Mouse (Mus musculus): ENCODE data around the gene Prtg. TPM values are rescaled to one million over a fixed set of nuclear protein-coding genes. Genes with fewer than 3 reads are reported as not detected.

Prtg gene
- polyA plus RNA-seq, 1 experiment = 1.4 TPM

DNA sequence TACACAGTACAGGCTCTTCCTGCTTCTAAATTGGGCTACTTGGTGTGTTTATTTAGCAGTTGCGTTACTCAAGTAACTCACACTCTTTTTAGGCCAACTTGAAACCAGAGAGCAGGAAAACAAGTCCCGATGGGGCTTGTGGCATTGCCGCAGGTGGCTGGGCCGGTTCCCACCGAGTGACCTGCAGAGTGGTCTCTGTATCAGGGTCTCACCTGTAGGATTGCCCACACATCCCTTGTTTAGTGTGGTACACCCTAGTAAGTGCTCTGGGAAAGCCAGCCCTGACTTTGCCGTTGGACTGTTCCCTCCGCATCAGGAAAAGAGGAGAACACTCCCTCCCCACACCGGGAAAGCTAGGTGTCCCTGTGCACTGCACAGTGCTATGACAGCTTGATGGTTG, 95.4 kb downstream of the Prtg start:
- no peak for DNase-seq (ENCODE audit: extremely low spot score in 1 of 2, low spot score in 1 of 2)

DNA sequence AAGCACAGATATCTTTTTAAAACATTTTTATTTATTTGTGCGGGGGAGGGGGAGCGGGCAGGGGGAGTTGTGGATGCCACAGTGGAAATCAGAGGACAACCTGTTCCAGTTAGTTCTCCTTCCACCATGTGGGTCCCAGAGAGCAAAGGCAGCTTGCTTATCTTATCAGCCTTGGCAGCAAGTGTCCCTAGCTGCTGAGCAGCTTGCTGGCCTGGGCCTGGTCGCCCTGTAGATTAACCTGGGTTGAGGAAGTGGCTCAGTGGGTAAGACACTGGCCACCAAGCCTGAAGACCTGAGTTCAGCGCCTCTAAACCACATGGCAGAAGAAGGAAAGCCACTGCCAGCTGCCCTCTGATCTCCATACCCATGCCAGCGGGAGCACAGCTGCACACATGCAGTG, 95.9 kb downstream of the Prtg start:
- no peak for DNase-seq (ENCODE audit: extremely low spot score in 1 of 2, low spot score in 1 of 2)

DNA sequence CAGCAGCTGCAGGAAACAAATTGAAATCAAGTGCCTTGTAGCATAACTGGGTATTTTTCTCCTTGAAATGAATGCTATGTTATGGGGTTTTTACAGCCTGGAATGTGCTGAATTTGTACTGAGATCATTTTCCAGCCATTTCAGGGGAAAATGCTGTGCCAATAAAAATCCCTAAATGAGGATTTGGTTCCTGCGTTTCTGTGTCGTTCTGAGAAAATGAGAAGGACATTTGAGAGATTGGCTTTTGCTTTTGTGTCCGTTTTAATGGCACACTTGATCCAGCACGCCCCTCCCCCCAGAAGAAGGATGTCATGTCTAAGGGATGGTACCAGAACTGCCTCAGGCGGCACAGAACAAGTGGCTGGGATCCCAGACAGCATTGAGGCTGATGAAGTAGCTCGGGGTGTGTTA, 100.0 kb downstream of the Prtg start:
- peak in 1 of 2 experiments; percentile 26 for DNase-seq (ENCODE audit: extremely low spot score in 1 of 2, low spot score in 1 of 2)

DNA sequence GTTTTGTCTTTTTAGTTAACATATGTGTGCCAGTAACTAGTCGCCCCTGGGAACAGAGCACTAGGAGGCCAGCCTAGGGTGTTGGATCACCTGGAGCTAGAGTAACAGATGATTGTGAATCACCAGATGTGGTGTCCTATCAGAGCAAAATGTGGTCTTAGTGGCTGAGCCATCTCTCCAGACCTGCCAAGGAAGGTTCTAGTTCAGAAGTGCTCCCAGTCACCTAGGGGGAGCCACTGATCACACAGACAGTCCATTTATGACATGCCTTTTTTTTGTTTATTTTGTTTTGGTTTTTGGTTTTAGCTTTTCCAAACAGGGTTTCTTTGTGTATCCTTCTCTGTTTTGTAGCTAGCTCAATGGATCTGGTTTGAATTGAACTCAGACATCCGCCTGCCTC, 104.7 kb downstream of the Prtg start:
- DNase-seq (ENCODE audit: extremely low spot score in 1 of 2, low spot score in 1 of 2) = no peak

DNA sequence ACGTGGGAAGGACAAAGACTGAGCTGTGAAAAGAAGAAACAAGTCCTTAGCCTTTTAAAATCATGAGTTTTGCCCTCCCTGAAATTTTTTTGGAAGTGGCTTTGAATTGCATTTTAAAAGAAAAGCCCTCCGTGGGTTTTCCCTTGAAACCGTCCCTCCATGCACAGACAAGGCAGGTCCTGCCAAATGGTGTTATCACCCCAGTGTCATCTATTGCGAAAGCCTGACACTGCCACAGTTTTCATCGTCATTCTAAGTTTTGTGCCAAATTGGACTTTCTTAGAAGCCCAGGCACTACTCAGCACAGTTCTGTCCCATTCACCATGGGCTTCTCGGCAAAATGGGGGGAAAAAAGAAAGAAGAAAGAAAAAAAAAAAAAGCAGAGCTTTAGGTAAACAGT, 106.9 kb downstream of the Prtg start:
- no peak for DNase-seq (ENCODE audit: extremely low spot score in 1 of 2, low spot score in 1 of 2)

DNA sequence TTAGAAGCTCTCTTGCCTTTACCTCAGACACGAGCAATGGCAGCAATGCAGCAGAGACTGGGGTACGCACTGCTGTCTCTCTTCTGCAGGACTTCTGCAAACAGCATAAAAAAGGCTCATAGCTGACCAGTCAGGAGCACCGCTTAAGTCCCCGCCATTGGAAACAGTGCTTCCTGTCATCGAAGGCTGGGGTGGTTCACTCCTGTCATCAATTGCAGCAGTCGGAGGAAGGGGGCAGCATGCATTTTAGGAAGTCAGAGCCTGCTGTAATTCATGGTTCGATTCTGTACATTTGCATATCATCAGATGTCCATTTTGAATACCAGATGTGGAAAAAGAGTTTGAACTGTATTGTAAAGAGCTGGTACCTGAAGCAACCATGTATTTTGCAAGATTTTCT, 109.1 kb downstream of the Prtg start:
- DNase-seq (ENCODE audit: extremely low spot score in 1 of 2, low spot score in 1 of 2) = no peak

DNA sequence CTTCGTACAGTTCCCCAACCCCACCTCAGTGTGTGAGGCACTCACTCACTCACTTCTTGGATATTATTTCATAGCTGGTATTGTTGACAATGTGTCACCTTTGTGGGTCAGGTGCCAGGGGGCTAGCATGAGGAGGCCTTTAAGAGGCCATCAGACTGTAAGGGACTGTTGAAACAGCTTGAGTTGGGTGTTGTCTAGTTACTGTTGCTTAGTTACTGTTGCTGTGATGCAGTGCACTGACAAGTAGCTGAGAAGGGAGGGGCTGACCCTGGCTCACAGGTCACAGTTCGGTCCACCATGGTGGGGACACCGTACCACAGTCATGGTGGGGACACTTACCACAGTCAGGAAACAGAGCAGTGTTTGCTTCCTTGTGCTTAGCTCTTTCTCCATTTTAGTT, 116.4 kb downstream of the Prtg start:
- no peak for DNase-seq (ENCODE audit: extremely low spot score in 1 of 2, low spot score in 1 of 2)

DNA sequence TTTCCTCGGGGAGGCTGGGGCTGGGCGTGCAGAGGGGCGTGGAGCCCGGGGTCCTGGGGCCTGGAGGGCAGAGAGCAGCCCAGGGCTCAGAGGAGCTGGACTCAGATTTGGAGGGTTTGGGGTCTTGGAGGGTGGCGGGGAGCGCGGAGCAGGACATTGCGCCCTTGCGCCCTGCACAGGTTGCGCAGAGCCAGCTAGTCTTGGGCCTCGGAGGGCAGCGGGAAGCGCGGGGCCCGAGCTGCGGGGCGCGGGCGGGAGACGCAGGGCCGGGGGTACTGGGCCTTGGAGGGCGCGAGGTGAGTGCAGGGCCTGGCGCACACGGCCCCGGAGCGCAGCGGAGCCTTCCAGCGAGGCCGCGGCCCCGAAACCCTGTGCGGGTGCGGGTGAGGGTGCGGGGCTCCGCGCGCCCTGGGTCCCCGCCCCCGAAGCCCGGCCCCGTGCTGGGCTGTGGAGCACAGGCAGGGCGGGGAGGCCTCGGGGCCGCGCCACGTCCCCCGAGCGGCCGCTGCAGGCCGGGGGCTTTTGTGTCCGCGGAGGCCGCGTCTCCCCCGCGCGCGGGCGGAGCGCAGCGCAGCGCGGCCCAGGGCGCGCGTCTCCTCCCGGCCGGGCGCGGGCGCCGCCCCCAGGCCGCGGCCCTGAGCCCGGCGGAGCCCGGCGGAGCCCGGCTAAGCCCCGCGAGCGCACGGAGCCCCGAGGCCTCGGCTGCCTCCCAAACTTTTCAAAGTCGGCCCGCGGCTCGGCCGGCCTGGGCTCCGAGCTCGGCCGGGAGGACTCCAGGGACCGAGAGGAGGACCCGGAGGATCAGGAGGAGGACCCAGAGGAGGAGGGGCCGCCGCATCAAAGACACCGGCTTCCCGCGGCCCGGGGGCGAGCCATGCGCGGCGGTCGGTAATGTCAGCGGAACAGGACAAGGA, 118.6 kb downstream of the Prtg start, which contains the start of gene Pygo1:
TSS of gene Pygo1 (plus strand) at position 625 of the 914 bp plus-strand sequence.
- DNase-seq (ENCODE audit: extremely low spot score in 1 of 2, low spot score in 1 of 2) = peak in 1 of 2 experiments; percentile 41

DNA sequence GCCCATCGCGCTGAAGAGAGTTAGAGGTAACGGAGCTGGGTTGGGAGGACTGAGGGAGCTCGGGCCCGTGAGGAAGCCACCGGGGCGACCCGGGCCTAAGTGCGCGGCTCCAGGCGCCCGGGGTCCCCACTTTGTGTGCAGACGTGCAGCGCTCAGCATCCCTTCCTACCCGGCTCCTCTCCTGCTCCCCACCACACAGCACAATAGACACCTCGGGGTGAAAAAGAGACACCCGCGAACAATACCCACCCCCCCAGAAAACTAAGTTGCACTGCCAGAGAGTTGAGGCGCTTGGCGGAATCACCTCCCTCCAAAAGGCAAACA, 119.2 kb downstream of the Prtg start:
- no peak for DNase-seq (ENCODE audit: extremely low spot score in 1 of 2, low spot score in 1 of 2)

DNA sequence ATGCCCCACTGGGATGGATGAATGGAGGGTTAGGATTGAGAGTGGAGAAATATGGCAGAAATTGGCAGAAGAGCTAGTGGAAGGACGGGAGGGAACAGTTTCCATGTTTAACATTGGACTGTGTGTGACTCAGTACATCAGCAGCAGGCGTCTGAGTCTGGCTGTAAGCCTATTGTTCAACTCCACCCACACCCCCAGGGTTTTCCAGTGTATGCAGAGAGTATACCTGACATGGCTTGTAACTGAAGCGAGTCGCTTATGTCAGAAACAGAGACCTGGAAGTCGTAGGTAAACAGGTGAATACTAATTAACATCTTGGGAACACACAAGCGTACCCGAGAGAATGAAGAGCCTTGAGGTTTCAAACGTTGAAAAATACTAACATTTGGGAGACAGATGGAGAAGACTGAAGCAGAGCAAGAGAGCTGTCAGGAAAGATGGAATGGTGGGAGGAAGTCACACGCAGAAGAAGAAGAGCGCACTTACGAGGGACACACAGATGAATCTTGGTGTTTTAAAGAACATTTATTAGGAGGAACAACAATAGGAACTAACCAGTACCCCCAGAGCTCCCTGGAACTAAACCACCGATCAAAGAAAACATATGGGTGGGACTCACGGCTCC, 124.6 kb downstream of the Prtg start:
- peak; percentile 70 to 83 for DNase-seq (ENCODE audit: extremely low spot score in 1 of 2, low spot score in 1 of 2)

DNA sequence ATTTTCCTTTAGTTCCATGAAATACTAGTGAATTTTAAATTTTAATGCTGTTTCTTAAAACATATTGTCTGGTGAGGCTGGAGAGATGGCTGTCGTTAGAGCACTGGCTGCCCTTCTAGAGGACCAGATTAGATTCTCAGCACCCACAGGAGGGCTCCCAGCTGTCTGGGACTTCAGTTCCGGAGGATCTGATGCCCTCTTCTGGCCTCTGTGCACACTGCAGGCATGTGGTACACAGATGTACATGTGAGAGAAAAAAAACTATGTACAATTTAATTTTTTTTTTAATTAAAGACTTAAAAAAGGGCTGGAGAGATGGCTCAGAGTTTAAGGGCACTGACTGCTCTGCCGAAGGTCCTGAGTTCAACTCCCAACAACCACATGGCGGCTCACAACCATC, 128.6 kb downstream of the Prtg start:
- no peak for DNase-seq (ENCODE audit: extremely low spot score in 1 of 2, low spot score in 1 of 2)

DNA sequence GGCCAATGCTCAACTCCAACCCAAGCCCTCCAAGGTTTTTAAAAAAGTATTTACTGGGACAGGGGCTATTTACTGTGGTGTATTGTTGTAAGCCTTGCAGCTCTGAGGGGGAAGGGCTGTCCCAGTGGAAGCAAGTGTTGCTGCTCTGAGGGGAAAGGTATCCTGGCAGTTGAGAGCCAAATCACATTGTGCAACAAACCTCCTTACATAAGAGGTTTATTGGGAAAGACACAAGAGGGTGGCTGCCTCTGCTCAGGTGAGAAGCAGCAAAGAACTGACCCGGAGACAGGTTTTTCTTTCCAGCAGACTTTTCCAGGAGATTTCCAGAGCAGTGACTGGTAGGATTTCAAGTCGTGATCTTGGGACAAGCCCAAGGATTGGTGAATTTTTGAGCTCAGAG, 129.6 kb downstream of the Prtg start:
- no peak for DNase-seq (ENCODE audit: extremely low spot score in 1 of 2, low spot score in 1 of 2)

DNA sequence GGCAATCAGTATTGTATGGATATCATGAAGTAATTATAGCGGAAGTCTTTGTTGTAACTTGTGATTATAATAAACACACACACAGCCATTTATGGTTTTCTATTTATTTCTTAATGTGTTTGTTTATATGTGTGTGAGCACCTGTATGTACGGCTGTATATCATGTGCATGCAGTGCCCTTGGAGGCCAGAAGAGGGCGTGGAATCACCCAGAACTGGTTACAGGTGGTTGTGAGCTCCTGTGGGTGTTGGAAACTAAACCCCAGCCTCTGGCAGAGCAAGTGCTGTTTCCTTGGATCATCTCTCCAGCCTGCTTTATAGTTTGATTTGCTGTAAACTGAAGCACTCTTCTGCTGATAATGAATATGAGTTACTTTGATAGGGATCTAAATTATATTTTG, 136.8 kb downstream of the Prtg start:
- no peak for DNase-seq (ENCODE audit: extremely low spot score in 1 of 2, low spot score in 1 of 2)

DNA sequence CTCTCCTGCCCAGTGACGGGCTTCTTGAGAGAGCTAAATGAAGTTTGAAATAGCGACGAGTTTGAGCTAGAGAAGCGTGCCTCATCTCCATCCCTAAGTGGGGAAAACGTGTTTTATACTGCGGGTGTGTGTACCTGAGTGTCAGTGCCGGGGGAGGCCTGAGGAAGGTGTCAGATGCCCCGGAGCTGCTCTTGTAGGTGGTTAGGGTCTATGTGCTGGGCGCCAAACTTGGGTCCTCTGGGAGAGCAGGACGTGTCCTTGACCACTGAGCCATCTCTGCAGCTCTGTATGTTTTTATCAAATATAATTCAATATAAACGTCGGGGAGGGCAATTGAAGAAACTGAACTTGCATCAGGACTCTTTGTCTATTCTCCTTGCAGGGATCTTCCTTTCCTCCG, 137.6 kb downstream of the Prtg start:
- DNase-seq (ENCODE audit: extremely low spot score in 1 of 2, low spot score in 1 of 2) = no peak

DNA sequence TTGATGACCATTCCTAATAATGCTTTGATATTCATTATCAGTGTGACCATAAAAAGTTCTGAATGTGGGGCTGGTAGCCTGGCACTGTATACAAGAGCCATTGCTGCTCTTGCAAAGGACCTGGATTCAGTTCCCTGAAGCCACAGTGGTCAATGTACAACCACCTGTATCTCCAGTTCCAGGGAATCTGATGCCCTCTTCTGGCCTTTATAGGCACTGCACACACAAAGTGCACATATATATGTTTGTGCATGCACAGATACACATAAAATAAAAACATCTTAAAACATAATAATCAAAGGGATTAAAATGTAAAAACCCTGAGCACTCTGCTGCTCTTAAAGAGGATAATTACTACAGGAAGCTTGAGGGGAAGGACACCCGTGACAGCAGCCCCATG, 140.3 kb downstream of the Prtg start:
- no peak for DNase-seq (ENCODE audit: extremely low spot score in 1 of 2, low spot score in 1 of 2)

DNA sequence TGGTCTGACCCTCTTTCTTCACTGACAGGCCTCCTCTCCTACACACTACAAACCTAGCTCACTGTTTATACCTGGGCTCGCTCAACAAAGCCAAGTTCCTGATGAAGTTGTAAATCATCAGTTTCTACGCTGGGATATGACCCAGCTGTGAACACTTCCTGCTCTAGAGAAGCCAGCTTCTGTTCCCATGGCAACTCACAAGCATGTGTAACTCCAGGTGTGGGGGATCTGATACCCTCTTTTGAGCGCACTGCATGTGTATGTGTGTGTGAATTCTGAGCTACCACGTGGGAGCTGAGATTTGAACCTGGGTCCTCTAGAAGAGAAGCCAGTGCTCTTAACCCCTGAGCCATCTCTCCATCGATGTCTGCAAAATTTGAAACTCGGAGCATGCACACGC, 142.9 kb downstream of the Prtg start:
- no peak for DNase-seq (ENCODE audit: extremely low spot score in 1 of 2, low spot score in 1 of 2)

DNA sequence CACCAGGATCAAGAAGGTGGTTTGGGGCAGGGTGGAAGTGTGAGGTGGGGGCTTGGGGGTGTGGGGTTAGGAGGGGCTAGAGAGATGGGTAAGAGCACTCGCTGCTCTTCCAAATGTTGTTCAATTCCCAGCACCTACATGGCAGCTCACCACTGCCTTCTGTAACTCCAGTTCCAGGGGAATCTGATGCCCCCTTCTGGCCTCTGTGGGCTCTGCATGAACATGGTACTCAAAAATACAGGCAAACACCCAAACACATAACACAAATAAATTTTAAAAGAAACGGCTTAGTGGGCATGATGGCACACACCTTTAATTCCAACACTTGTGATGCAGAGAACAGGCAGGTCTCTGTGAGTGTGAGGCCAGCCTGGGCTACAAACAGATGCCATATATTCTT, 148.1 kb downstream of the Prtg start:
- peak in 1 of 2 experiments; percentile 18 for DNase-seq (ENCODE audit: extremely low spot score in 1 of 2, low spot score in 1 of 2)

DNA sequence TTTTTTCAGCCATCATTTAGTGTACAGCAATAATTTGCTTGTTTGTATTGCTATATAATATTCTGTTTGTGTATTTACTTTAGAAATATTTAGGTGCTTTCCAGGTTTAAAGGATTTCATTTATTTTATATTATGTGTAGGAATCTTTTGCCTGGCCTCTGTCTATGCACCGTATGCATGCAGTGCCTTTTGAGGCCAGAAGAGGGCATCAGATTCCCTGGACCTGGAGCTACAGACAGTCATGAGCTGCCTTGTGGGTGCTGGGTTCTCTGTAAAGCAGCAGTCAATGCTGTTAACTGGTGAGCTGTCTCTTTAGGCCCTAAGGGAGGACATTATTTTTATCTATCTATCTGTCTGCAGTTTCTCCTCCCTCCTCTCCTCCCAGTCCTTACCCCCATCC, 148.9 kb downstream of the Prtg start:
- DNase-seq (ENCODE audit: extremely low spot score in 1 of 2, low spot score in 1 of 2) = peak in 1 of 2 experiments; percentile 61

DNA sequence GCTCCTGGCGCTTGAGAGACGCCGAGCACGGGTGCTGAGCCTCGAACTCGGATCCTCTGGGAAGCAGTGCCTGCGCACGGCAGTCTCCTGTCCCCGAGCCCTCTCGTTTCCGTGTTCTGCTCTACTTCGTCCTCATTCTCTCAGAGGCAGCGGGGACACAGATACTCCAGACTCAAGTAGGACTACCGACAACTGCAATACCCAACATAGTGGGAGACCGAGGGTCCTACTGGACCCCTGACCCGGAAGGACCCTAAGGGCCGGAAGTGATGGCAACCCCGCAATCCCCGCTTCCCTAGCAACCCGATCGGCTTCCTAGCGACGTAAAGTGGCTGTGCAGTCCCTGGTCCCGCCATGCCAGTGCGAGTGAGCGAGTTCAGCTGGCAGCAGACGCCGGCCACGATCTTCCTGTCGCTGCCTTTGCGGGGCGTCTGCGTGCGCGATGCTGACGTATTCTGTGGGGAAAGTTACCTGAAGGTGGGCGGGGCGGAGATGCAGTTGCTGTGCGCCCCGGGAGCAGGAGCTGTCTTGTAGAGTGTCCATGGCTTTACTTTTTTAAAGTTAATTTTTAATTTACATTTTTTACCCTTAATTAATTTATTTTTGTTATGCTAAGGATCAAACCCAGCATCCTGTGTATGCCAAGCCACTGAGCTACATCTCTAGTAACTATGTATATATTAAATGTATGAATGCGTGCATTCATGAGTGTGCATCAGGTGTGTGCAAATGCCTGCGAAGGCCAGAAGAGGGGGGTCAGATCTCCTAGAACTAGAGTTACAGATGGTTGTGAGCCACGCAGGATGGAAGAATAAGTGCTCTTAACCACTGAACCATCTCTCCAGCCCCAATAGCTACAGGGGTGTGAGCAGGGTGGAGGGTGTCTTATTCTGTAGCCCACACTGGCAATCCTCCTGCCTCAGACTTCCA, 152.1 kb downstream of the Prtg start, which contains the start of the genes Dyx1c1 and Gm44503:
TSS of gene Dyx1c1 (plus strand) at position 265 of the 930 bp plus-strand sequence.
TSS of gene Gm44503 (plus strand) at position 332 of the 930 bp plus-strand sequence.
- DNase-seq (ENCODE audit: extremely low spot score in 1 of 2, low spot score in 1 of 2) = peak; percentile 46 to 69

DNA sequence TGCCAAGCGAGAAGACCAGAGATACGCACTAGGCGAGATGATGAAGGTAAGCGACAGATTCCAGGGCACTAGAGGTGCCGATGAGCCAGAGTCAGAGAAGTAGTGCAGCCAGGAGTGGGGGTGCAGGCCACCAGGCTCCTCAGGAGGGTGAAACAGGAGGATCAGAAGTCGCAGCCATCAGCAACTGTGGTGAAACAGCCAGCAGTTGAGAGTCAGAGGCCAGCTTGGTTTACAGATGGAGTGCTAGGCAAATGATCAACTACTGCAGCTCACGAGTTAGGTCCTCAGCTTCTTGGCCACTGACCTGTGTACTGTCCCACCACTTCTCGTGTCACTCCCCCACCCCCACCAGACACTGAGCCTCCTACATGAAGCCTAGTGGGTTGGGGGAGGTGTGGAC, 154.7 kb downstream of the Prtg start:
- no peak for DNase-seq (ENCODE audit: extremely low spot score in 1 of 2, low spot score in 1 of 2)

DNA sequence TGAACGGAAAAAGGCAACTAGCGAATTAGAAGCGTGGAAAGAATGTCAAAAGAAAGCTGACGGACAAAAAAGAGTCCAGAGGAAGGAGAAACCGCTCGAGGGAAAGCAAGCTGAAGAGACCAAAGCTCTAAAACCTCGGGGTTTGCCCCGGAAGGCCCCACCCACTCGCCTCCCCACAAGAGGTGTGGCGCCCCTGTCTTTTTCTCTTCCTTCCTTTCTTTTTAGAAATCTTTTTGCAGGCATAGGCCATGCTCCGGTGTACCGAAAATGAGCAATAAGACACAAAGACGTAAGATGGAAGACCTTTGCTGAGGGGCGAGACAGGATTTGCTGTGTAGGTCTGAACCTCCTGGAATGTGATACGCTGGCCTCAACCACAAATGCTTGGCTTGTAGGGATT, 155.3 kb downstream of the Prtg start:
- DNase-seq (ENCODE audit: extremely low spot score in 1 of 2, low spot score in 1 of 2) = no peak
